ENCODE assay signal across 24 mouse cellular contexts in the genomic region with DNA sequence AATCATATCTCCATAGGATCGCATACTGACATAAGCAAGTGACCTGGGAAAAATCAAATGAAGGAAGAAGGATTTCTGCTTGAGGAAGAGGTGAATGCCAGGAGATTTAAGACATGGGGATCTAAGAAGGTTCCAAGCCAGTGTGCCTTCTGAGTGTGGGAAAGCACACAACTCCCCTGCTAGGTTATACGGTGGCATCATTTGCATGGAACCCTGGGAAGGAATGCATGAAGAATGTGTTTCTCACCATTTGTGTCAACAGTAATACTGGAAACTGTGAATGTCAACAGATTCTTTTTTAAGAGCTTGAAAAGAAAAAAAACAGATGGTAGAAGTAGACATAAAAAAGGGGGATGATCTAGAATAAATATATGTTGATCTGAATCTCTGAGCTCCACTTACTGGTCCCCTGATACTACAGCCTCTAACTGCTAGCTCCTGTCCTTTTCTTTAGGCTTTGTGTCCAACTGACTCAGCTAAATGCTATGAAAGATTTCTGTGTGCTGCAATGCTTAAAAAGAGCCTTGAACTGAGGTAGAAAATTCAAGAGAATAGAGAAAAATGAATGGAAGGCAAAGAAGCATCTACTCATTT.
"Had no signal": no experiment of that assay in that cellular context is flagged by ENCODE, and none has a peak within 500 bp of the region (broad histone marks: within the 10 kb centered on the region; RNA-seq: fewer than 3 reads in every experiment).

No protein-coding gene starts in this region.

- H3K4me3 ChIP-seq: gastrocnemius, adult 2 months; heart, embryonic 10.5 days; heart, embryonic 12.5 days; hindbrain, embryonic 10.5 days; hindbrain, embryonic 12.5 days; intestine, embryonic 15.5 days; layer of hippocampus, adult 2 months; left cerebral cortex, adult 2 months; limb, embryonic 13.5 days; limb, embryonic 15.5 days; liver, embryonic 12.5 days had no signal

- H3K27me3 ChIP-seq: heart, embryonic 12.5 days; hindbrain, embryonic 12.5 days; intestine, embryonic 15.5 days; limb, embryonic 13.5 days; limb, embryonic 15.5 days; liver, embryonic 12.5 days had no signal

- H3K27ac ChIP-seq: gastrocnemius, adult 2 months; heart, embryonic 10.5 days; hindbrain, embryonic 10.5 days; hindbrain, embryonic 12.5 days; hindbrain, embryonic 14.5 days; intestine, embryonic 15.5 days; layer of hippocampus, adult 2 months; left cerebral cortex, adult 2 months; limb, embryonic 13.5 days; limb, embryonic 15.5 days; liver, embryonic 12.5 days; liver, embryonic 14.5 days had no signal

- DNase-seq: gastrocnemius, adult 2 months; gastrocnemius, postnatal 10 days; gastrocnemius, postnatal 25 days; heart, adult 18-20 months; heart, postnatal 10 days; heart, postnatal 4 days; kidney, adult 18-20 months; kidney, adult 8-10 months; kidney, postnatal 10 days; kidney, postnatal 25 days; kidney, postnatal 4 days; left cerebral cortex, postnatal 4 days had no signal

- H3K4me1 ChIP-seq: heart, embryonic 10.5 days; heart, embryonic 12.5 days; hindbrain, embryonic 10.5 days; hindbrain, embryonic 12.5 days; intestine, embryonic 15.5 days; limb, embryonic 13.5 days; limb, embryonic 15.5 days; liver, embryonic 12.5 days had no signal

- H3K36me3 ChIP-seq: heart, embryonic 10.5 days; heart, embryonic 12.5 days; hindbrain, embryonic 10.5 days; hindbrain, embryonic 12.5 days; intestine, embryonic 15.5 days; limb, embryonic 13.5 days; limb, embryonic 15.5 days; liver, embryonic 12.5 days had no signal

- H3K9me3 ChIP-seq: heart, embryonic 10.5 days; heart, embryonic 12.5 days; hindbrain, embryonic 10.5 days; hindbrain, embryonic 12.5 days; intestine, embryonic 15.5 days; limb, embryonic 13.5 days; limb, embryonic 15.5 days; liver, embryonic 12.5 days had no signal
